15 mouse cellular contexts compared by ENCODE assay signal in the genomic region with DNA sequence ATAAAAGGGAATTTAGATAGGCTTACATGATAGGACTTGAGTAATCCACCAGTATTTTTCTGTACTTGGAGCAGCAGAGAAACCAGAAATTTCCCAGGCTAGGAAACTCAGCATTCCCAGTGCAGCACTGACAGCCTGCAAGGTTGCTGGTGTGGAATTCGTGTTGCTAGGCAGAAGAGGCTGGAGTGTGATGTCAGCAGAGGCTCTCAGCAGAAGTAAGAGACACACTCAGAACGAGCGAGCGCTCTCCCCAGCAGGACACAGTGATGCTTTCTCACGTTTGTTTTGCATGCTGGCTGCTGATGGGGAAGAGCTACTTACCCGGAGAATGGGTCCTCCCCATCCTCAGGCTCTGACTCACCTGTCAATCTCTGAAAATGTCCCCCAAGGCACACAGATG.
DNase-seq lines count a peak whose midpoint lies in the region; ATAC-seq lines count a peak whose summit lies in the region.
"Had no signal": no experiment of that assay in that cellular context is flagged by ENCODE, and none has a peak within 500 bp of the region (broad histone marks: within the 10 kb centered on the region; RNA-seq: fewer than 3 reads in every experiment).

No protein-coding gene starts in this region.

- no peak overlapping the region for H3K4me3 ChIP-seq in heart, embryonic 12.5 days
- no peak overlapping the region for H3K4me3 ChIP-seq in midbrain, embryonic 16.5 days (ENCODE audit: low read depth, low read length)
- H3K4me3 ChIP-seq in midbrain, embryonic 15.5 days = no peak overlapping the region
- H3K4me3 ChIP-seq in kidney, embryonic 15.5 days (replicated peaks) = no peak overlapping the region
- H3K4me3 ChIP-seq: limb, embryonic 10.5 days; liver, embryonic 13.5 days had no signal

- peaks cover 10% of the 10 kb centered on the region for H3K9me3 ChIP-seq in heart, embryonic 12.5 days (replicated peaks)
- no peaks in the 10 kb centered on the region for H3K9me3 ChIP-seq in midbrain, embryonic 16.5 days (replicated peaks; ENCODE audit: control insufficient read depth, low read length, poor library complexity, severe bottlenecking)
- 0 out of 2 replicates have a peak, but pooled peaks cover 2% of the 10 kb centered on the region for H3K9me3 ChIP-seq in midbrain, embryonic 15.5 days
- no peaks in the 10 kb centered on the region for H3K9me3 ChIP-seq in kidney, embryonic 15.5 days (replicated peaks)
- H3K9me3 ChIP-seq: limb, embryonic 10.5 days; liver, embryonic 13.5 days had no signal

- H3K27me3 ChIP-seq in heart, embryonic 12.5 days (replicated peaks) = no peaks in the 10 kb centered on the region
- no peaks in the 10 kb centered on the region for H3K27me3 ChIP-seq in midbrain, embryonic 16.5 days (ENCODE audit: control insufficient read depth, insufficient read depth, low read depth, low read length)
- no peaks in the 10 kb centered on the region for H3K27me3 ChIP-seq in midbrain, embryonic 15.5 days (replicated peaks)
- no peaks in the 10 kb centered on the region for H3K27me3 ChIP-seq in kidney, embryonic 15.5 days
- H3K27me3 ChIP-seq: liver, embryonic 13.5 days had no signal

- no peak overlapping the region for H3K4me2 ChIP-seq in heart, embryonic 12.5 days
- no peak overlapping the region for H3K4me2 ChIP-seq in midbrain, embryonic 16.5 days (ENCODE audit: low read length)
- no peak overlapping the region for H3K4me2 ChIP-seq in midbrain, embryonic 15.5 days
- H3K4me2 ChIP-seq in kidney, embryonic 15.5 days = no peak overlapping the region
- H3K4me2 ChIP-seq: liver, embryonic 13.5 days had no signal

- no peak overlapping the region for H3K27ac ChIP-seq in heart, embryonic 12.5 days (ENCODE audit: poor library complexity, severe bottlenecking)
- no peak overlapping the region for H3K27ac ChIP-seq in midbrain, embryonic 16.5 days (ENCODE audit: low read length)
- no peak overlapping the region for H3K27ac ChIP-seq in midbrain, embryonic 15.5 days
- H3K27ac ChIP-seq in kidney, embryonic 15.5 days = no peak overlapping the region
- H3K27ac ChIP-seq: limb, embryonic 10.5 days; liver, embryonic 13.5 days had no signal

- ATAC-seq in heart, embryonic 12.5 days (ENCODE audit: insufficient number of reproducible peaks, low FRiP score) = 0 out of 2 replicates have a peak, but pooled peaks have one; percentile 29
- peak; percentile 76 for ATAC-seq in midbrain, embryonic 16.5 days
- ATAC-seq in midbrain, embryonic 15.5 days (replicated peaks) = no peak; the same call in 1 of the 2 replicates
- ATAC-seq in kidney, embryonic 15.5 days (replicated peaks; ENCODE audit: low FRiP score) = no peak
- ATAC-seq: lung, postnatal 0 days had no signal

- DNase-seq in heart, adult 9 months (ENCODE audit: low spot score in 2 of 2) = no peak
- DNase-seq in layer of hippocampus, adult 9-11 months = peak; percentile 14
- DNase-seq in right cerebral cortex, postnatal 4 days = peak; percentile 12
- DNase-seq: cerebellum, adult 8-10 months; gastrocnemius, postnatal 36 days; kidney, postnatal 14 days; liver, embryonic 13.5 days; spleen, adult 18-20 months; thymus, postnatal 14 days had no signal

- no peaks in the 10 kb centered on the region for H3K36me3 ChIP-seq in heart, embryonic 12.5 days
- no peaks in the 10 kb centered on the region for H3K36me3 ChIP-seq in midbrain, embryonic 16.5 days (ENCODE audit: control insufficient read depth, insufficient read depth, low read length)
- no peaks in the 10 kb centered on the region for H3K36me3 ChIP-seq in midbrain, embryonic 15.5 days (replicated peaks)
- no peaks in the 10 kb centered on the region for H3K36me3 ChIP-seq in kidney, embryonic 15.5 days
- H3K36me3 ChIP-seq: liver, embryonic 13.5 days had no signal

- 0 out of 2 replicates have a peak, but pooled peaks cover 4% of the 10 kb centered on the region for H3K4me1 ChIP-seq in heart, embryonic 12.5 days (replicated peaks)
- H3K4me1 ChIP-seq in midbrain, embryonic 16.5 days (ENCODE audit: control insufficient read depth, insufficient read depth, low read length) = peaks cover 5% of the 10 kb centered on the region; the same call in 1 of the 2 replicates
- no peaks in the 10 kb centered on the region for H3K4me1 ChIP-seq in midbrain, embryonic 15.5 days
- 0 out of 2 replicates have a peak, but pooled peaks cover 7% of the 10 kb centered on the region for H3K4me1 ChIP-seq in kidney, embryonic 15.5 days
- H3K4me1 ChIP-seq: liver, embryonic 13.5 days had no signal

- WGBS in heart, embryonic 12.5 days = 14% methylated on average over 6 of the region's 6 CpGs
- 39% methylated on average over 6 of the region's 6 CpGs for WGBS in midbrain, embryonic 16.5 days
- 45% methylated on average over 6 of the region's 6 CpGs for WGBS in midbrain, embryonic 15.5 days
- WGBS in kidney, embryonic 15.5 days = 57% methylated on average over 6 of the region's 6 CpGs

- H3K9ac ChIP-seq in heart, embryonic 12.5 days = no peak overlapping the region
- no peak overlapping the region for H3K9ac ChIP-seq in midbrain, embryonic 16.5 days (ENCODE audit: low read depth, low read length)
- no peak overlapping the region for H3K9ac ChIP-seq in midbrain, embryonic 15.5 days
- H3K9ac ChIP-seq in kidney, embryonic 15.5 days = no peak overlapping the region
- H3K9ac ChIP-seq: liver, embryonic 13.5 days had no signal

Comparison
In these comparisons a context has a peak if more than half of its experiments do, and no peak if none do; other contexts are left out.
1. ATAC-seq: peak in heart, embryonic 12.5 days (single experiment) and midbrain, embryonic 16.5 days (single experiment); none in midbrain, embryonic 15.5 days (single experiment) and kidney, embryonic 15.5 days (single experiment).
2. DNase-seq: peak in layer of hippocampus, adult 9-11 months (single experiment) and right cerebral cortex, postnatal 4 days (single experiment); none in heart, adult 9 months (0 of 2).